Mouse (Mus musculus) heart, embryonic 15.5 days (tissue): ENCODE measurements around the gene Zscan26. TPM values are rescaled to one million over a fixed set of nuclear protein-coding genes. Genes with fewer than 3 reads are reported as not detected.
"Not testable (repeated sequence)": the region's sequence is repeated elsewhere in the genome, so short reads cannot be mapped to it uniquely, and the experiment has no call there.

ENCODE experiments used
- ATAC-seq: fragments of 200-750 bp; cut with Nextera tagmentation; replicated peaks from 2 replicates; pipeline ENCODE4 v1.8.0; 2017; ENCODE audit warnings: low read depth, moderate TSS enrichment; ENCODE audit not compliant: insufficient number of reproducible peaks, insufficient read depth, low FRiP score
- H3K27ac ChIP-seq: fragments of 300-500 bp; sonication (generic); 2 replicates; pipeline ENCODE4 v1.5.1; 2015; ENCODE audit warnings: mild to moderate bottlenecking, inconsistent platforms
- H3K27me3 ChIP-seq: fragments of 300-500 bp; sonication (generic); 2 replicates; pipeline ENCODE4 v1.6.1; 2015; ENCODE audit warnings: inconsistent platforms
- H3K36me3 ChIP-seq: fragments of 300-500 bp; sonication (generic); 2 replicates; pipeline ENCODE4 v1.6.1; 2015; ENCODE audit warnings: mild to moderate bottlenecking, inconsistent platforms
- H3K4me1 ChIP-seq: fragments of 300-500 bp; sonication (generic); replicated peaks from 2 replicates; pipeline ENCODE4 v1.6.1; 2015; ENCODE audit warnings: inconsistent platforms
- H3K4me2 ChIP-seq: fragments of 300-500 bp; sonication (generic); 2 replicates; pipeline ENCODE4 v1.6.1; 2015; ENCODE audit warnings: inconsistent platforms, mild to moderate bottlenecking, moderate library complexity
- H3K4me3 ChIP-seq: fragments of 300-500 bp; sonication (generic); 2 replicates; pipeline ENCODE4 v1.5.1; 2015; ENCODE audit warnings: mild to moderate bottlenecking, inconsistent platforms
- H3K9ac ChIP-seq: fragments of 300-500 bp; sonication (generic); 2 replicates; pipeline ENCODE4 v1.6.1; 2015; ENCODE audit warnings: mild to moderate bottlenecking, inconsistent platforms
- H3K9me3 ChIP-seq: fragments of 300-500 bp; sonication (generic); replicated peaks from 2 replicates; pipeline ENCODE4 v1.6.1; 2016; ENCODE audit warnings: inconsistent platforms
- WGBS: fragments of 180-500 bp; shearing (Covaris S2); methylation state at CpG from one replicate; pipeline ENCODE4 v1.1.7; 2015; ENCODE audit warnings: mixed read lengths; 5-methylcytosine and 5-hydroxymethylcytosine counted together
- microRNA counts: library from miRNA; unstranded; fragments of <30 nt; microRNA quantifications from one replicate; lab custom pipeline; 2016
- microRNA-seq: library from miRNA; unstranded; fragments of <30 nt; microRNA quantifications from one replicate; pipeline ENCODE4, GENCODE M21; 2016
- polyA plus RNA-seq: library from polyadenylated mRNA; unstranded; fragments of >200 nt; fragmentation: Nextera tagmentation; extraction: Ambion mirVana; gene quantifications from 2 replicates; pipeline ENCODE4 v1.2.1, GENCODE M21; 2015

Zscan26 gene
- polyA plus RNA-seq, 1 experiment from 2014 or later = 27.0 TPM

- peak; percentile 92 for ATAC-seq
- H3K27ac ChIP-seq = peak within 1 kb of the TSS; percentile 92
- H3K9ac ChIP-seq = peak within 1 kb of the TSS; percentile 90
- H3K4me3 ChIP-seq = peak within 1 kb of the TSS; percentile 89
- WGBS = under 1% methylated on average over 35 of the region's 35 CpGs
- no peaks in the 10 kb centered on the region for H3K27me3 ChIP-seq
- H3K4me2 ChIP-seq = peak within 1 kb of the TSS; percentile 61
- H3K9me3 ChIP-seq = no peaks in the 10 kb centered on the region
- H3K4me1 ChIP-seq = peaks cover 15% of the 10 kb centered on the region
- peaks cover 9% of the 10 kb centered on the region for H3K36me3 ChIP-seq
Measured at GRCm38 (mm10) chr13:21402287-21402846, 51.2 kb downstream of the Zscan26 start, which contains the start of gene Zkscan3. Zkscan3 (minus strand) TSS chr13:21402755.

GRCm38 (mm10) chr13:21401636-21402286, 51.8 kb downstream of the Zscan26 start:
- Histone ChIP-seq H3K4me3 (peak overlapping the region; percentile 89), H3K27me3 (no peaks in the 10 kb centered on the region), H3K4me2 (peak overlapping the region; percentile 61), H3K9ac (peak overlapping the region; percentile 90), H3K9me3 (no peaks in the 10 kb centered on the region), H3K36me3 (peaks cover 12% of the 10 kb centered on the region), H3K27ac (peak overlapping the region; percentile 92), H3K4me1 (peaks cover 15% of the 10 kb centered on the region)
- ATAC-seq = no peak; the same call in 1 of the 2 replicates
- 6% methylated on average over 12 of the region's 12 CpGs for WGBS

- Histone ChIP-seq H3K27ac (no peak overlapping the region), H3K36me3 (peaks cover 17% of the 10 kb centered on the region), H3K9me3 (no peaks in the 10 kb centered on the region), H3K4me2 (peak overlapping the region; percentile 61), H3K4me3 (peak overlapping the region; percentile 89), H3K9ac (peak overlapping the region; percentile 90; the same call in 1 of the 2 replicates), H3K4me1 (peaks cover 15% of the 10 kb centered on the region), H3K27me3 (no peaks in the 10 kb centered on the region)
- 60% methylated on average over 3 of the region's 3 CpGs for WGBS
- ATAC-seq = no peak
Measured at GRCm38 (mm10) chr13:21401166-21401565, 52.4 kb downstream of the Zscan26 start.

GRCm38 (mm10) chr13:21397486-21397885, 56.0 kb downstream of the Zscan26 start:
- Histone ChIP-seq H3K9me3 (no peaks in the 10 kb centered on the region), H3K4me3 (no peak overlapping the region), H3K4me2 (no peak overlapping the region), H3K27me3 (no peaks in the 10 kb centered on the region), H3K4me1 (peaks cover 15% of the 10 kb centered on the region), H3K36me3 (peaks cover 49% of the 10 kb centered on the region), H3K9ac (no peak overlapping the region), H3K27ac (no peak overlapping the region)
- WGBS = 79% methylated on average over 2 of the region's 2 CpGs
- ATAC-seq = no peak

GRCm38 (mm10) chr13:21396048-21396447, 57.5 kb downstream of the Zscan26 start:
- not testable (repeated sequence) for H3K9me3 ChIP-seq, H3K27ac ChIP-seq, ATAC-seq, H3K27me3 ChIP-seq, H3K4me2 ChIP-seq, H3K9ac ChIP-seq, H3K4me1 ChIP-seq, H3K4me3 ChIP-seq
- peaks cover 63% of the 10 kb centered on the region for H3K36me3 ChIP-seq
- WGBS = 95% methylated on average over 18 of the region's 18 CpGs

GRCm38 (mm10) chr13:21395623-21396022, 57.9 kb downstream of the Zscan26 start:
- H3K27ac ChIP-seq = no peak overlapping the region
- no peaks in the 10 kb centered on the region for H3K27me3 ChIP-seq
- no peak overlapping the region for H3K4me2 ChIP-seq
- H3K9ac ChIP-seq = no peak overlapping the region
- 90% methylated on average over 6 of the region's 6 CpGs for WGBS
- no peaks in the 10 kb centered on the region for H3K9me3 ChIP-seq
- H3K4me3 ChIP-seq = no peak overlapping the region
- no peak for ATAC-seq
- H3K36me3 ChIP-seq = peaks cover 68% of the 10 kb centered on the region
- peaks cover 6% of the 10 kb centered on the region; the same call in 1 of the 2 replicates for H3K4me1 ChIP-seq

- H3K27me3 ChIP-seq = no peaks in the 10 kb centered on the region
- H3K27ac ChIP-seq = no peak overlapping the region
- H3K4me1 ChIP-seq = peaks cover 6% of the 10 kb centered on the region; the same call in 1 of the 2 replicates
- H3K9ac ChIP-seq = no peak overlapping the region
- no peaks in the 10 kb centered on the region for H3K9me3 ChIP-seq
- peaks cover 72% of the 10 kb centered on the region for H3K36me3 ChIP-seq
- 98% methylated on average over 1 of the region's 1 CpGs for WGBS
- no peak overlapping the region for H3K4me3 ChIP-seq
- no peak overlapping the region for H3K4me2 ChIP-seq
- ATAC-seq = no peak
Measured at GRCm38 (mm10) chr13:21395211-21395610, 58.3 kb downstream of the Zscan26 start.

MicroRNA genes within 50 kb of the gene (microRNA counts, 519-probe panel; counts per million panel counts)
- 2,936 counts per million, percentile 71 among the panel's probes with 10 or more counts for microRNA mmu-miR-1896 (lab: Ali Mortazavi, UCI)

Small RNA genes lying within 50 kb of the gene (microRNA-seq; reads per million reads assigned to microRNA genes)
- gene Mir1896 (not detected), gene Mir6942 (not detected)

Other genes with a start within 250 kb of the Zscan26 start
- gene Gpx5, start 161.0 kb downstream of the Zscan26 start, polyA plus RNA-seq = not detected in 2 replicates
- gene Gpx6, start 141.6 kb downstream of the Zscan26 start, polyA plus RNA-seq = not detected in 2 replicates
- not detected in 2 replicates for gene Olfr1367, start 106.8 kb downstream of the Zscan26 start, polyA plus RNA-seq
- gene Zscan12, start 90.9 kb downstream of the Zscan26 start, polyA plus RNA-seq = 6.5 and 8.7 TPM in 2 replicates
- gene Zkscan3, start 51.0 kb downstream of the Zscan26 start, polyA plus RNA-seq = 65.7 and 71.5 TPM in 2 replicates
- 2.9 and 3.3 TPM in 2 replicates for gene Pgbd1, start 12.7 kb downstream of the Zscan26 start, polyA plus RNA-seq
- gene Nkapl, start 14.8 kb upstream of the Zscan26 start, polyA plus RNA-seq = 1.4 and 1.5 TPM in 2 replicates
- gene Zkscan4, start 25.2 kb upstream of the Zscan26 start, polyA plus RNA-seq = 1.4 and 2.2 TPM in 2 replicates
- gene Gm10065, start 25.7 kb upstream of the Zscan26 start, polyA plus RNA-seq = not detected in 2 replicates
- 0.71 and 0.76 TPM in 2 replicates for gene AK157302, start 41.5 kb upstream of the Zscan26 start, polyA plus RNA-seq
- gene Gm11273, start 47.7 kb upstream of the Zscan26 start, polyA plus RNA-seq = 15.7 and 17.9 TPM in 2 replicates
- gene Zkscan8, start 77.4 kb upstream of the Zscan26 start, polyA plus RNA-seq = 3.5 and 4.0 TPM in 2 replicates
- 0.10 TPM in 1 of 2 replicates, not detected in the other for gene Olfr1366, start 89.1 kb upstream of the Zscan26 start, polyA plus RNA-seq
- not detected in 2 replicates for gene Olfr1535, start 106.2 kb upstream of the Zscan26 start, polyA plus RNA-seq
- not detected in 2 replicates for gene Olfr1364, start 128.0 kb upstream of the Zscan26 start, polyA plus RNA-seq
- not detected in 2 replicates for gene Olfr1362, start 160.3 kb upstream of the Zscan26 start, polyA plus RNA-seq
- gene Olfr11, start 188.8 kb upstream of the Zscan26 start, polyA plus RNA-seq = not detected in 2 replicates
- gene Olfr1361, start 209.7 kb upstream of the Zscan26 start, polyA plus RNA-seq = not detected in 2 replicates
- gene Olfr1360, start 223.7 kb upstream of the Zscan26 start, polyA plus RNA-seq = not detected in 2 replicates
- gene Olfr1359, start 244.4 kb upstream of the Zscan26 start, polyA plus RNA-seq = not detected in 2 replicates